ENCODE assay signal across 9 mouse cellular contexts in genomic region chr11:116435992-116436724, GRCm38 (mm10). TPM values are rescaled to one million over a fixed set of nuclear protein-coding genes. Genes with fewer than 3 reads are reported as not detected.
DNase-seq lines count a peak whose midpoint lies in the region; ATAC-seq lines count a peak whose summit lies in the region.
"Had no signal": no experiment of that assay in that cellular context is flagged by ENCODE, and none has a peak within 500 bp of the region (broad histone marks: within the 10 kb centered on the region; RNA-seq: fewer than 3 reads in every experiment).

No protein-coding gene starts in this region.

- peak overlapping the region; percentile 79 for H3K27ac ChIP-seq in heart, embryonic 12.5 days (ENCODE audit: poor library complexity, severe bottlenecking)
- no peak overlapping the region for H3K27ac ChIP-seq in hindbrain, embryonic 14.5 days
- H3K27ac ChIP-seq in midbrain, embryonic 12.5 days (replicated peaks): peak overlapping the region; percentile 43; the same call in 1 of the 2 replicates

- H3K4me2 ChIP-seq in heart, embryonic 12.5 days: peak overlapping the region; percentile 90
- peak overlapping the region; percentile 57 for H3K4me2 ChIP-seq in hindbrain, embryonic 14.5 days (replicated peaks)
- H3K4me2 ChIP-seq in midbrain, embryonic 12.5 days (replicated peaks): peak overlapping the region; percentile 89

- WGBS in heart, embryonic 12.5 days: 23% methylated on average over 5 of the region's 5 CpGs
- 58% methylated on average over 5 of the region's 5 CpGs for WGBS in hindbrain, embryonic 14.5 days
- WGBS in midbrain, embryonic 12.5 days: 71% methylated on average over 5 of the region's 5 CpGs

- H3K36me3 ChIP-seq in heart, embryonic 12.5 days: peaks cover 35% of the 10 kb centered on the region
- peaks cover 30% of the 10 kb centered on the region for H3K36me3 ChIP-seq in hindbrain, embryonic 14.5 days (replicated peaks; ENCODE audit: control insufficient read depth, insufficient read depth)
- peaks cover 32% of the 10 kb centered on the region for H3K36me3 ChIP-seq in midbrain, embryonic 12.5 days

- no peak for ATAC-seq in heart, embryonic 12.5 days (ENCODE audit: insufficient number of reproducible peaks, low FRiP score)
- ATAC-seq in hindbrain, embryonic 14.5 days (ENCODE audit: low FRiP score): no peak
- ATAC-seq in midbrain, embryonic 12.5 days (ENCODE audit: low FRiP score, low read depth): no peak
- ATAC-seq in megakaryocyte-erythroid progenitor cell, adult 5-6 weeks (replicated peaks; ENCODE audit: low FRiP score, low TSS enrichment, poor library complexity, severe bottlenecking): no peak

- H3K4me1 ChIP-seq in heart, embryonic 12.5 days (replicated peaks): peaks cover 53% of the 10 kb centered on the region
- H3K4me1 ChIP-seq in hindbrain, embryonic 14.5 days (replicated peaks; ENCODE audit: control insufficient read depth, insufficient read depth, low read length): peaks cover 22% of the 10 kb centered on the region
- H3K4me1 ChIP-seq in midbrain, embryonic 12.5 days: peaks cover 34% of the 10 kb centered on the region

- peak overlapping the region; percentile 59 for H3K9ac ChIP-seq in heart, embryonic 12.5 days
- peak overlapping the region; percentile 89; the same call in 1 of the 2 replicates for H3K9ac ChIP-seq in hindbrain, embryonic 14.5 days
- peak overlapping the region; percentile 39; the same call in 1 of the 2 replicates for H3K9ac ChIP-seq in midbrain, embryonic 12.5 days (replicated peaks)

- no peaks in the 10 kb centered on the region for H3K27me3 ChIP-seq in heart, embryonic 12.5 days (replicated peaks)
- H3K27me3 ChIP-seq in hindbrain, embryonic 14.5 days (ENCODE audit: control insufficient read depth, insufficient read depth, low read length): no peaks in the 10 kb centered on the region
- peaks cover 6% of the 10 kb centered on the region; the same call in 1 of the 2 replicates for H3K27me3 ChIP-seq in midbrain, embryonic 12.5 days

- H3K9me3 ChIP-seq in heart, embryonic 12.5 days (replicated peaks): no peaks in the 10 kb centered on the region
- H3K9me3 ChIP-seq in hindbrain, embryonic 14.5 days (ENCODE audit: control insufficient read depth, low read length): no peaks in the 10 kb centered on the region
- no peaks in the 10 kb centered on the region for H3K9me3 ChIP-seq in midbrain, embryonic 12.5 days

- peak overlapping the region; percentile 90 for H3K4me3 ChIP-seq in heart, embryonic 12.5 days
- peak overlapping the region; percentile 80; the same call in 1 of the 2 replicates for H3K4me3 ChIP-seq in hindbrain, embryonic 14.5 days (replicated peaks; ENCODE audit: low read length)
- H3K4me3 ChIP-seq in midbrain, embryonic 12.5 days: peak overlapping the region; percentile 96

- DNase-seq in heart, adult 8-10 months (ENCODE audit: low spot score): no peak
- peak; percentile 63 for DNase-seq in ZHBTc4 (ENCODE audit: low read depth, low spot score)
- no peak for DNase-seq in hindbrain, embryonic 14.5 days (ENCODE audit: low spot score)
- DNase-seq in thymus, postnatal 25 days: no peak
- no peak for DNase-seq in frontal cortex, postnatal 25 days (ENCODE audit: low spot score in 2 of 2)
- DNase-seq: cerebellum, adult 8-10 months had no signal

RNA-seq across cellular contexts. Expression of gene Ubald2, which starts 2.3 kb away (rescaled TPM):
- polyA plus RNA-seq in heart, embryonic 12.5 days (2016; fragmentation: Nextera tagmentation; extraction: Ambion mirVana): 33.7 and 34.2 TPM in 2 replicates
- total RNA-seq in heart, adult 8-10 months (2022): 10 to 100 TPM; 28.2 to 36.0 (median 32.7) TPM
- polyA plus RNA-seq in hindbrain, embryonic 14.5 days (2014; fragmentation: Nextera tagmentation; extraction: Ambion mirVana): 61.4 and 67.6 TPM in 2 replicates
- 47.7 and 52.5 TPM in 2 replicates for polyA plus RNA-seq in midbrain, embryonic 12.5 days (2016; fragmentation: Nextera tagmentation; extraction: Ambion mirVana)
- total RNA-seq in megakaryocyte-erythroid progenitor cell, adult 5-6 weeks (2014; fragmentation: Nextera tagmentation): 68.8 and 89.9 TPM in 2 replicates
- 65.8 and 93.3 TPM in 2 replicates for total RNA-seq in megakaryocyte-erythroid progenitor cell, adult 5-6 weeks (2017)

RNA-seq across cellular contexts. Expression of gene Rnf157, which starts 23.3 kb away (rescaled TPM):
- 11.0 and 12.3 TPM in 2 replicates for polyA plus RNA-seq in heart, embryonic 12.5 days (2016; fragmentation: Nextera tagmentation; extraction: Ambion mirVana)
- total RNA-seq in heart, adult 8-10 months (2022): 10 to 100 TPM in 2 of 4 experiments, 1 to 10 TPM in 2; 7.5 to 12.5 (median 9.4) TPM
- 68.5 and 75.5 TPM in 2 replicates for polyA plus RNA-seq in hindbrain, embryonic 14.5 days (2014; fragmentation: Nextera tagmentation; extraction: Ambion mirVana)
- polyA plus RNA-seq in midbrain, embryonic 12.5 days (2016; fragmentation: Nextera tagmentation; extraction: Ambion mirVana): 35.7 and 37.8 TPM in 2 replicates
- 8.1 and 12.1 TPM in 2 replicates for total RNA-seq in megakaryocyte-erythroid progenitor cell, adult 5-6 weeks (2014; fragmentation: Nextera tagmentation)
- 2.7 and 11.3 TPM in 2 replicates for total RNA-seq in megakaryocyte-erythroid progenitor cell, adult 5-6 weeks (2017)

RNA-seq across cellular contexts. Expression of gene Qrich2, which starts 29.9 kb away (rescaled TPM):
- not detected in 2 replicates for polyA plus RNA-seq in heart, embryonic 12.5 days (2016; fragmentation: Nextera tagmentation; extraction: Ambion mirVana)
- under 1 TPM in 1 of 4 experiments, not detected in 3; 0.03 TPM for total RNA-seq in heart, adult 8-10 months (2022)
- 0.09 TPM in 1 of 2 replicates, not detected in the other for polyA plus RNA-seq in hindbrain, embryonic 14.5 days (2014; fragmentation: Nextera tagmentation; extraction: Ambion mirVana)
- polyA plus RNA-seq in midbrain, embryonic 12.5 days (2016; fragmentation: Nextera tagmentation; extraction: Ambion mirVana): not detected in 2 replicates
- total RNA-seq in megakaryocyte-erythroid progenitor cell, adult 5-6 weeks (2014; fragmentation: Nextera tagmentation): not detected in 2 replicates
- total RNA-seq in megakaryocyte-erythroid progenitor cell, adult 5-6 weeks (2017): not detected in 2 replicates

RNA-seq across cellular contexts. Expression of gene Prpsap1, which starts 57.8 kb away (rescaled TPM):
- polyA plus RNA-seq in heart, embryonic 12.5 days (2016; fragmentation: Nextera tagmentation; extraction: Ambion mirVana): 94.8 and 96.8 TPM in 2 replicates
- 10 to 100 TPM; 24.5 to 29.9 (median 26.0) TPM for total RNA-seq in heart, adult 8-10 months (2022)
- 162 and 173 TPM in 2 replicates for polyA plus RNA-seq in hindbrain, embryonic 14.5 days (2014; fragmentation: Nextera tagmentation; extraction: Ambion mirVana)
- polyA plus RNA-seq in midbrain, embryonic 12.5 days (2016; fragmentation: Nextera tagmentation; extraction: Ambion mirVana): 175 and 183 TPM in 2 replicates
- 89.6 and 95.3 TPM in 2 replicates for total RNA-seq in megakaryocyte-erythroid progenitor cell, adult 5-6 weeks (2014; fragmentation: Nextera tagmentation)
- total RNA-seq in megakaryocyte-erythroid progenitor cell, adult 5-6 weeks (2017): 36.8 and 60.7 TPM in 2 replicates

Comparison
In these comparisons a context has a peak if more than half of its experiments do, and no peak if none do; other contexts are left out.
1. H3K9ac ChIP-seq: peak in every context shown above with its lines; median percentile 89 in hindbrain, embryonic 14.5 days; 59 in heart, embryonic 12.5 days; 39 in midbrain, embryonic 12.5 days.